Mouse (Mus musculus) 416B (cell line): ENCODE results near the gene Hist1h2bg.
A peak's percentile ranks its signal among the peaks of the same experiment; 100 is the strongest.

Experiments used
- DNase-seq: peaks from one replicate; pipeline ENCODE4 v3.0.0; 2011; ENCODE audit warnings: low read depth

Gene Hist1h2bg

DNA sequence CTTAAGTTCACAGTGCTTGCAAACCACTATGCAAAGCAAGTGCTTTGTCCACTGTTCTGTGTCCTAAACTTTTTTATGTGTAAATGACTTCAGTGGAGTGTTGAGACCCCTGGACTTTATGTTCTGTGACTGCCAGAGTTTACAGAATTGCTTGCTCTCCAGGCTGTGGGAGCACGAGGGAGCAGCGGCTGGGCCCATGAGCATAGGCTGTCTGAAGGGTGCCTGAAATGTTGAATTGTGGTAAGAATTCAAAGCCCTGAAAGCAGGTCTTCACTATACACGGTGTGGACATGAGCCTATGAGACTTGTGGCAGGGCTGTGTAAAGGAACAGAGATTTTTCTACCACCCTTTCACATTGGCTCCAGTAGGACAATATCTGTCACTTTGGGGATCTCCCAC, 40.4 kb downstream of the Hist1h2bg start:
- DNase-seq = no peak

DNA sequence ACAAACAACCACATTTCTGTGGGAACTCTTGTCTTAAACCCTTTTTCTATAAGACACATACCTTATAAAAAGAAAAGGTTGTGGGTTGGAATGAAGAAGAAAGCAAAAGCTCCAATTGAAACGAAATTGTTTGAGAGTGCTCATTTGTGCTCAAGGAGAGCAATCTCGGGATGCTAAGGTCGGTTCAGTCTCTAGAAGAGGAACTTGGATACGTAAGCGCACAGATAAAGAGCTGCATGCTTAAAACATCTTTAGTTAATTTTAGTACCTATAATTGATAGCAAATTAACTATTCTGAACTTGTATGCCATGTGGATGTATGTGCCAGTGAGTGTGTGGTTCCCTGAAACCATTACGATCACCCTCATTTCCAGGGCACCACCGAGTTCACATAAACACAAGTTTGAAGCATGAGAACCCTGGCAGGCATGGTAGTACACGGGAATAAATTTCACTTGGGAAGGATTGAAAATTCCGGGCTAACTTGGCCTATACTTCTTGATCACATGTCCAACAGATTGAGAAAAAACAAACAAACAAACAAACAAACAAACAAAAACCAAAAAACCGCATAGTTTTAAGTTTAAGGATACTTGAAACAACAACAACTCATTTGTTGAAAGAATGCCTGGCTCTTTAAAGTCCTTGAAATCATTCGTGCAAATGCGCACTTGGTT, 49.0 kb downstream of the Hist1h2bg start:
- peak; percentile 70 for DNase-seq

DNA sequence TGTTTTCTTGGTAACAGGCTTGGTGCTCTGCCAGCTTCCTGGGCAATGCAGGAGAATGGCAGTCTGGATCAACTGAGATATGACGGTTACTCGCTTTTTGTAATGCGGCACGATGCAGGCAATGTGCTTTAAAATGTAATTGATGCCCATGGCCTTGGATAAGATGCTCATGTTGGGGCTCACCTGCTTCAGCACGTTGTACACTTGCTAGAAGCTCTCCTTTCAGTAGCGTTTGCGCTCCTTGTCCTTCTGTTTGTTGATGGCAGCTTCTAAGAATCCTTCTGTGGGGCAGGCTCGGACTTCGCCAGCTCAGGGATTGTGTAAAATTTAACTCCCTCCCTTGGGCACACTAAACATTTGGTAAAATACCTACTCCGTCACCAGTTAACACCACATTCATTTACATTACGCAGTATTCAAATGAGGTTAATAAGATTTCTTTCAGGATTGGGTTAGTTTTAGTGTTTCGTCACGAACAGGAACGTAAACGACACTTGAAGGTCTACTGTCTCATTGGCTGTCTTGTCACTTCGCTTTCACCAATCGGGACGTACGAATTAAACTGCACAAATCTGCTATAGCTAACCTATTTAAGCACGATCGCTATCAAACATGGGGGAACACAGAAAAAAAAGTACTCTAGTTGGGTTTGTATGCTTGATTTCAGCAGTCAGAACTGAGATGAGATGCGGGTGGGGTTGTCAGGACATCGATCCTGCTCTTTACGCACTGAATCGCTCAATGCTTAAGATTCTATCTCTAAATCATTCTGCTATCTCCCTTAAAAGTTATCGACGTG, 49.7 kb downstream of the Hist1h2bg start, which contains the start of gene Hist1h2be:
Gene Hist1h2be, minus strand, starts transcription at position 392 of the 799 bp plus-strand sequence.
- peak; percentile 100 for DNase-seq
